13 mouse cellular contexts compared by ENCODE assay signal in the genomic region with DNA sequence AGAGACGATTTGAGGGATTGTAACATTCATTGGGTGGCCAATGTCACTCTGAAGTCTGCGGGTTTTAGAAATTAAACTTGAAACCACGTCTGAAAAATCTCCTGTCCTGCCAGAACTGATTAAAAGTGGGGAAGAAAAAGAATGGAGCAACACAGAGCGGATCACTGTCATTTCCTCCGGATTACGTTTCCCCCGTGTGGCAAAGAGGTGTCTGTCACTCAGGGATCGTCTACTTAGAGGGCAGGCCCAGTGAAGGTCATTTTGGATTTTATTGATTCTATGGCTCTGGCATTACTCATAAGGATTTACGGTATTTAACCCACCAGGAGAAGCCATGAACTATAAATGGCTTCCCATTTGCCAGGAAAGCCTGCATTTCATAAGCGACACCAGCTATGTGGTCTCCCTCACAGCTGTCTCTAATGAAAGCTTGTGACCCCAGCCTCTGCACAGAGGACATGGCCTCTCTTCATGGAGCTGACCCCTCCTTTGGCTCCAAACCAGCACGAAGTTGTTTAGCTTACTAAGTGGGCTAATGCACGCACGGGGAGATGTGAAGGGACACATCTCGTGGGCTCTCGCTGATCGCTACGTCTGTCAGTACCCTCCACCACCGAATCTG.
DNase-seq lines count a peak whose midpoint lies in the region; ATAC-seq lines count a peak whose summit lies in the region.
"Had no signal": no experiment of that assay in that cellular context is flagged by ENCODE, and none has a peak within 500 bp of the region (broad histone marks: within the 10 kb centered on the region; RNA-seq: fewer than 3 reads in every experiment).

No protein-coding gene starts in this region.

- no peak for ATAC-seq in embryonic facial prominence, embryonic 12.5 days (ENCODE audit: insufficient number of reproducible peaks, insufficient read depth, low FRiP score, low TSS enrichment)
- no peak for ATAC-seq in limb, embryonic 15.5 days (ENCODE audit: insufficient number of reproducible peaks, low FRiP score, low TSS enrichment, low read depth)

- no peaks in the 10 kb centered on the region for H3K9me3 ChIP-seq in embryonic facial prominence, embryonic 12.5 days
- H3K9me3 ChIP-seq in limb, embryonic 15.5 days = no peaks in the 10 kb centered on the region
- H3K9me3 ChIP-seq: liver, embryonic 15.5 days had no signal

- no peak overlapping the region for H3K4me3 ChIP-seq in embryonic facial prominence, embryonic 12.5 days
- no peak overlapping the region for H3K4me3 ChIP-seq in limb, embryonic 15.5 days
- H3K4me3 ChIP-seq: left cerebral cortex, adult 2 months; liver, embryonic 15.5 days had no signal

- H3K9ac ChIP-seq in embryonic facial prominence, embryonic 12.5 days = no peak overlapping the region
- no peak overlapping the region for H3K9ac ChIP-seq in limb, embryonic 15.5 days
- H3K9ac ChIP-seq: liver, embryonic 15.5 days had no signal

- no peaks in the 10 kb centered on the region for H3K36me3 ChIP-seq in embryonic facial prominence, embryonic 12.5 days
- no peaks in the 10 kb centered on the region for H3K36me3 ChIP-seq in limb, embryonic 15.5 days
- H3K36me3 ChIP-seq: liver, embryonic 15.5 days had no signal

- H3K4me1 ChIP-seq in embryonic facial prominence, embryonic 12.5 days = peaks cover 16% of the 10 kb centered on the region; the same call in 1 of the 2 replicates
- peaks cover 11% of the 10 kb centered on the region; the same call in 1 of the 2 replicates for H3K4me1 ChIP-seq in limb, embryonic 15.5 days
- H3K4me1 ChIP-seq: liver, embryonic 15.5 days had no signal

- 0 out of 2 replicates have a peak overlapping the region, but pooled peaks have one; percentile 23 for H3K27ac ChIP-seq in embryonic facial prominence, embryonic 12.5 days
- H3K27ac ChIP-seq in limb, embryonic 15.5 days = no peak overlapping the region
- H3K27ac ChIP-seq: left cerebral cortex, adult 2 months; liver, embryonic 15.5 days had no signal

- WGBS in embryonic facial prominence, embryonic 12.5 days = 29% methylated on average over 18 of the region's 18 CpGs
- WGBS in limb, embryonic 15.5 days = 36% methylated on average over 18 of the region's 18 CpGs

- peak; percentile 39 for DNase-seq in embryo, embryonic 10 days (ENCODE audit: low spot score)
- no peak for DNase-seq in embryo, embryonic 9.5 days (ENCODE audit: extremely low spot score)
- peak; percentile 62 for DNase-seq in kidney, postnatal 10 days
- DNase-seq in kidney, adult 18-20 months = no peak
- DNase-seq in left cerebral cortex, adult 11 months (ENCODE audit: low spot score) = no peak
- no peak for DNase-seq in layer of hippocampus, adult 8-10 months (ENCODE audit: low spot score in 2 of 2)
- DNase-seq: adrenal gland, adult 2 months; cerebellum, postnatal 14 days; right cerebral cortex, postnatal 14 days had no signal

- no peaks in the 10 kb centered on the region for H3K27me3 ChIP-seq in embryonic facial prominence, embryonic 12.5 days
- 0 out of 2 replicates have a peak, but pooled peaks cover 3% of the 10 kb centered on the region for H3K27me3 ChIP-seq in limb, embryonic 15.5 days
- H3K27me3 ChIP-seq: liver, embryonic 15.5 days had no signal

- H3K4me2 ChIP-seq in embryonic facial prominence, embryonic 12.5 days (replicated peaks) = peak overlapping the region; percentile 30
- H3K4me2 ChIP-seq in limb, embryonic 15.5 days = 0 out of 2 replicates have a peak overlapping the region, but pooled peaks have one; percentile 5
- H3K4me2 ChIP-seq: liver, embryonic 15.5 days had no signal

Comparison
In these comparisons a context has a peak if more than half of its experiments do, and no peak if none do; other contexts are left out.
1. DNase-seq: peak in embryo, embryonic 10 days (single experiment) and kidney, postnatal 10 days (single experiment); none in embryo, embryonic 9.5 days (single experiment), kidney, adult 18-20 months (single experiment), left cerebral cortex, adult 11 months (single experiment) and layer of hippocampus, adult 8-10 months (0 of 2).